Mouse (Mus musculus) embryonic facial prominence, embryonic 15.5 days (tissue): ENCODE data around the gene Mef2b. TPM values are rescaled to one million over a fixed set of nuclear protein-coding genes. Genes with fewer than 3 reads are reported as not detected.

Experiments used
- ATAC-seq: fragments of 200-750 bp; cut with Nextera tagmentation; 2 replicates; pipeline ENCODE4 v1.8.0; 2017; ENCODE audit warnings: low read depth, moderate TSS enrichment; ENCODE audit not compliant: insufficient number of reproducible peaks, low FRiP score, low TSS enrichment
- H3K27ac ChIP-seq: fragments of 300-500 bp; sonication (generic); replicated peaks from 2 replicates; pipeline ENCODE4 v1.5.1; 2015; ENCODE audit warnings: mild to moderate bottlenecking, inconsistent platforms
- H3K27me3 ChIP-seq: fragments of 300-500 bp; sonication (generic); 2 replicates; pipeline ENCODE4 v1.6.1; 2015; ENCODE audit warnings: inconsistent platforms
- H3K36me3 ChIP-seq: fragments of 300-500 bp; sonication (generic); 2 replicates; pipeline ENCODE4 v1.6.1; 2015; ENCODE audit warnings: mild to moderate bottlenecking, inconsistent platforms
- H3K4me1 ChIP-seq: fragments of 300-500 bp; sonication (generic); 2 replicates; pipeline ENCODE4 v1.6.1; 2015; ENCODE audit warnings: inconsistent platforms
- H3K4me2 ChIP-seq: fragments of 300-500 bp; sonication (generic); replicated peaks from 2 replicates; pipeline ENCODE4 v1.6.1; 2015; ENCODE audit warnings: mild to moderate bottlenecking, inconsistent platforms
- H3K4me3 ChIP-seq: fragments of 300-500 bp; sonication (generic); replicated peaks from 2 replicates; pipeline ENCODE4 v1.5.1; 2015; ENCODE audit warnings: mild to moderate bottlenecking, inconsistent platforms
- H3K9ac ChIP-seq: fragments of 300-500 bp; sonication (generic); 2 replicates; pipeline ENCODE4 v1.6.1; 2015; ENCODE audit warnings: inconsistent platforms
- H3K9me3 ChIP-seq: fragments of 300-500 bp; sonication (generic); replicated peaks from 2 replicates; pipeline ENCODE4 v1.6.1; 2016; ENCODE audit warnings: inconsistent platforms
- WGBS: fragments of 180-500 bp; shearing (Covaris S2); methylation state at CpG from one replicate; pipeline ENCODE4 v1.1.7; 2015; 5-methylcytosine and 5-hydroxymethylcytosine counted together
- polyA plus RNA-seq: library from polyadenylated mRNA; unstranded; fragments of >200 nt; fragmentation: Nextera tagmentation; extraction: Ambion mirVana; gene quantifications from 2 replicates; pipeline ENCODE4 v1.2.1, GENCODE M21; 2015

Mef2b gene
- polyA plus RNA-seq, 1 experiment from 2014 or later: 12.4 TPM

- Histone ChIP-seq H3K9ac (no peak overlapping the region), H3K4me2 (no peak overlapping the region), H3K4me1 (peaks cover 5% of the 10 kb centered on the region; the same call in 1 of the 2 replicates), H3K9me3 (no peaks in the 10 kb centered on the region), H3K36me3 (no peaks in the 10 kb centered on the region), H3K27me3 (peaks cover 89% of the 10 kb centered on the region), H3K27ac (no peak overlapping the region), H3K4me3 (no peak overlapping the region)
- no peak for ATAC-seq
- 7% methylated on average over 9 of the region's 9 CpGs for WGBS
These were observed 21.9 kb upstream of the Mef2b start for GRCm38 (mm10) chr8:70117611-70118010.

GRCm38 (mm10) chr8:70118726-70119700 lies 20.5 kb upstream of the Mef2b start:
- no peak overlapping the region for H3K4me2 ChIP-seq
- no peaks in the 10 kb centered on the region for H3K9me3 ChIP-seq
- H3K27me3 ChIP-seq: peaks cover 75% of the 10 kb centered on the region
- H3K4me1 ChIP-seq: peaks cover 5% of the 10 kb centered on the region; the same call in 1 of the 2 replicates
- H3K9ac ChIP-seq: no peak overlapping the region
- no peak for ATAC-seq
- H3K4me3 ChIP-seq: no peak overlapping the region
- no peak overlapping the region for H3K27ac ChIP-seq
- 8% methylated on average over 17 of the region's 17 CpGs for WGBS
- H3K36me3 ChIP-seq: no peaks in the 10 kb centered on the region

GRCm38 (mm10) chr8:70120667-70121066 lies 18.8 kb upstream of the Mef2b start, which contains the start of gene Ncan:
Ncan (minus strand) TSS chr8:70120873.
- peaks cover 5% of the 10 kb centered on the region; the same call in 1 of the 2 replicates for H3K4me1 ChIP-seq
- WGBS: 2% methylated on average over 19 of the region's 19 CpGs
- peaks cover 59% of the 10 kb centered on the region for H3K27me3 ChIP-seq
- no peak within 1 kb of the TSS for H3K9ac ChIP-seq
- no peaks in the 10 kb centered on the region for H3K9me3 ChIP-seq
- H3K4me3 ChIP-seq: peak within 1 kb of the TSS; percentile 11; the same call in 1 of the 2 replicates
- ATAC-seq: no peak; the same call in 1 of the 2 replicates
- no peak within 1 kb of the TSS for H3K27ac ChIP-seq
- peak within 1 kb of the TSS; percentile 34 for H3K4me2 ChIP-seq
- no peaks in the 10 kb centered on the region for H3K36me3 ChIP-seq

GRCm38 (mm10) chr8:70122863-70123262 lies 16.6 kb upstream of the Mef2b start:
- Histone ChIP-seq H3K27ac (no peak overlapping the region), H3K4me2 (no peak overlapping the region), H3K27me3 (peaks cover 37% of the 10 kb centered on the region), H3K9ac (no peak overlapping the region), H3K4me3 (no peak overlapping the region), H3K36me3 (no peaks in the 10 kb centered on the region), H3K9me3 (no peaks in the 10 kb centered on the region), H3K4me1 (peaks cover 5% of the 10 kb centered on the region; the same call in 1 of the 2 replicates)
- WGBS: 60% methylated on average over 2 of the region's 2 CpGs
- ATAC-seq: no peak

GRCm38 (mm10) chr8:70124992-70125391 lies 14.5 kb upstream of the Mef2b start:
- no peak for ATAC-seq
- Histone ChIP-seq H3K4me2 (no peak overlapping the region), H3K4me1 (peaks cover 5% of the 10 kb centered on the region; the same call in 1 of the 2 replicates), H3K36me3 (no peaks in the 10 kb centered on the region), H3K4me3 (no peak overlapping the region), H3K9me3 (no peaks in the 10 kb centered on the region), H3K9ac (no peak overlapping the region), H3K27ac (no peak overlapping the region), H3K27me3 (peaks cover 15% of the 10 kb centered on the region)
- 60% methylated on average over 8 of the region's 8 CpGs for WGBS

GRCm38 (mm10) chr8:70128435-70128834 lies 11.1 kb upstream of the Mef2b start:
- no peaks in the 10 kb centered on the region for H3K9me3 ChIP-seq
- no peak overlapping the region for H3K4me2 ChIP-seq
- H3K4me3 ChIP-seq: no peak overlapping the region
- ATAC-seq: no peak
- 0 out of 2 replicates have a peak, but pooled peaks cover 12% of the 10 kb centered on the region for H3K36me3 ChIP-seq
- H3K27ac ChIP-seq: no peak overlapping the region
- H3K4me1 ChIP-seq: peaks cover 10% of the 10 kb centered on the region
- 73% methylated on average over 3 of the region's 3 CpGs for WGBS
- no peak overlapping the region for H3K9ac ChIP-seq
- H3K27me3 ChIP-seq: no peaks in the 10 kb centered on the region

GRCm38 (mm10) chr8:70129309-70129952 lies 10.1 kb upstream of the Mef2b start:
- Histone ChIP-seq H3K27me3 (no peaks in the 10 kb centered on the region), H3K36me3 (peaks cover 21% of the 10 kb centered on the region), H3K9me3 (no peaks in the 10 kb centered on the region), H3K27ac (no peak overlapping the region), H3K4me2 (no peak overlapping the region), H3K4me3 (no peak overlapping the region), H3K4me1 (peaks cover 10% of the 10 kb centered on the region), H3K9ac (no peak overlapping the region)
- ATAC-seq: 0 out of 2 replicates have a peak, but pooled peaks have one; percentile 27
- WGBS: 50% methylated on average over 9 of the region's 9 CpGs

- Histone ChIP-seq H3K4me1 (peaks cover 10% of the 10 kb centered on the region), H3K9ac (no peak overlapping the region), H3K4me2 (no peak overlapping the region), H3K9me3 (no peaks in the 10 kb centered on the region), H3K27ac (no peak overlapping the region), H3K36me3 (peaks cover 27% of the 10 kb centered on the region), H3K27me3 (no peaks in the 10 kb centered on the region), H3K4me3 (no peak overlapping the region)
- ATAC-seq: no peak
- WGBS: 82% methylated on average over 3 of the region's 3 CpGs
These were observed 9.4 kb upstream of the Mef2b start for GRCm38 (mm10) chr8:70130066-70130465.

GRCm38 (mm10) chr8:70131166-70131883 lies 8.2 kb upstream of the Mef2b start, which contains the start of gene Nr2c2ap:
Nr2c2ap (plus strand) TSS chr8:70131333.
- peaks cover 10% of the 10 kb centered on the region for H3K4me1 ChIP-seq
- H3K27ac ChIP-seq: 0 out of 2 replicates have a peak within 1 kb of the TSS, but pooled peaks have one; percentile 36
- H3K4me3 ChIP-seq: peak within 1 kb of the TSS; percentile 71
- peak within 1 kb of the TSS; percentile 84 for H3K4me2 ChIP-seq
- H3K9me3 ChIP-seq: no peaks in the 10 kb centered on the region
- peak; percentile 84 for ATAC-seq
- no peaks in the 10 kb centered on the region for H3K27me3 ChIP-seq
- H3K9ac ChIP-seq: peak within 1 kb of the TSS; percentile 54
- H3K36me3 ChIP-seq: peaks cover 39% of the 10 kb centered on the region
- WGBS: 1% methylated on average over 37 of the region's 37 CpGs

GRCm38 (mm10) chr8:70134086-70134485 lies 5.4 kb upstream of the Mef2b start:
- Histone ChIP-seq H3K4me1 (peaks cover 19% of the 10 kb centered on the region), H3K36me3 (peaks cover 42% of the 10 kb centered on the region), H3K27me3 (no peaks in the 10 kb centered on the region), H3K9ac (no peak overlapping the region), H3K4me3 (no peak overlapping the region), H3K9me3 (no peaks in the 10 kb centered on the region), H3K27ac (no peak overlapping the region), H3K4me2 (no peak overlapping the region)
- WGBS: 96% methylated on average over 5 of the region's 5 CpGs
- no peak for ATAC-seq
